Mouse (Mus musculus) E14TG2a.4 (cell line): Measurements from ENCODE around the gene Ccdc144b.

Source experiments
- CTCF ChIP-seq: conservative IDR thresholded peaks from 2 replicates; pipeline ENCODE4 v1.5.1; 2014; ENCODE audit warnings: low read length
- NANOG ChIP-seq: IDR thresholded peaks from 2 replicates; pipeline ENCODE4 v1.6.1; 2014; ENCODE audit warnings: borderline replicate concordance, low read length, mixed read lengths
- POU5F1 ChIP-seq: IDR thresholded peaks from 2 replicates; pipeline ENCODE4 v1.6.1; 2014; ENCODE audit warnings: low read length, borderline replicate concordance

- TF ChIP-seq CTCF (no peak), NANOG (no peak), POU5F1 (no peak)
These were observed 42.0 kb upstream of the Ccdc144b start for GRCm38 (mm10) chr3:36095371-36095770.
